Mouse (Mus musculus): Measurements from ENCODE around the gene Pdia6. TPM values are rescaled to one million over a fixed set of nuclear protein-coding genes. Genes with fewer than 3 reads are reported as not detected.

Gene Pdia6
- 10 to 100 TPM; 40.6 to 45.2 TPM for total RNA-seq (2021)
- long read RNA-seq, experiment 1, transcript Pdia6-201 (13 exons, 2,175 nt) = major isoform, 57 of 65 reads
- long read RNA-seq, experiment 1, partial matches to known transcripts = 5 of 65 reads
- long read RNA-seq, experiment 1, other reads (novel, unspliced or antisense) = 2 of 65 reads
- long read RNA-seq, experiment 2, transcript Pdia6-201 (13 exons, 2,175 nt) = major isoform, 66 of 76 reads
- long read RNA-seq, experiment 2, partial matches to known transcripts = 8 of 76 reads
- long read RNA-seq, experiment 2, other reads (novel, unspliced or antisense) = 2 of 76 reads

- DNase-seq = peak; percentile 85 to 88
- intact Hi-C loops (cut with DNase I) = no loop called here
These were observed at the start of gene Pdia6 for GRCm38 (mm10) chr12:17265971-17266672. Gene Pdia6, plus strand, starts transcription at chr12:17266545.

- DNase-seq = no peak
- intact Hi-C loops (cut with DNase I) = no loop called here
These were observed 48.0 kb upstream of the Pdia6 start for GRCm38 (mm10) chr12:17218390-17218789.

GRCm38 (mm10) chr12:17219107-17219506, 47.2 kb upstream of the Pdia6 start:
- intact Hi-C loops (cut with DNase I) = no loop called here
- DNase-seq = no peak

- no peak for DNase-seq
- intact Hi-C loops (cut with DNase I) = loop anchor here (5.0 kb wide), 1 partner anchor 43 kb away; the partner anchor contains the start of gene Kcnf1
These were observed 45.7 kb upstream of the Pdia6 start for GRCm38 (mm10) chr12:17220631-17221030.

GRCm38 (mm10) chr12:17221891-17222428, 44.4 kb upstream of the Pdia6 start:
- intact Hi-C loops (cut with DNase I) = loop anchor here (5.0 kb wide), 1 partner anchor 45 kb away; the partner anchor contains the start of gene Kcnf1
- no peak for DNase-seq

- DNase-seq = no peak
- intact Hi-C loops (cut with DNase I) = loop anchor here (5.0 kb wide), 1 partner anchor 46 kb away; the partner anchor contains the start of gene Kcnf1
These were observed 43.3 kb upstream of the Pdia6 start for GRCm38 (mm10) chr12:17223050-17223449.

- peak in 1 of 2 experiments; percentile 45 for DNase-seq
- intact Hi-C loops (cut with DNase I) = no loop called here
These were observed 41.3 kb upstream of the Pdia6 start for GRCm38 (mm10) chr12:17225012-17225411.

GRCm38 (mm10) chr12:17227903-17228302, 38.4 kb upstream of the Pdia6 start:
- no peak for DNase-seq
- intact Hi-C loops (cut with DNase I) = no loop called here

GRCm38 (mm10) chr12:17230581-17230980, 35.8 kb upstream of the Pdia6 start:
- DNase-seq = no peak
- intact Hi-C loops (cut with DNase I) = no loop called here

- DNase-seq = no peak
- intact Hi-C loops (cut with DNase I) = no loop called here
These were observed 34.8 kb upstream of the Pdia6 start for GRCm38 (mm10) chr12:17231513-17231912.

GRCm38 (mm10) chr12:17235535-17236313, 30.6 kb upstream of the Pdia6 start:
- intact Hi-C loops (cut with DNase I) = no loop called here
- no peak for DNase-seq

GRCm38 (mm10) chr12:17238588-17239427, 27.5 kb upstream of the Pdia6 start:
- intact Hi-C loops (cut with DNase I) = no loop called here
- no peak for DNase-seq

- intact Hi-C loops (cut with DNase I) = no loop called here
- DNase-seq = no peak
These were observed 27.0 kb upstream of the Pdia6 start for GRCm38 (mm10) chr12:17239428-17239688.

GRCm38 (mm10) chr12:17241016-17241415, 25.3 kb upstream of the Pdia6 start:
- intact Hi-C loops (cut with DNase I) = loop anchor here (5.0 kb wide), 1 partner anchor 209 kb away; no protein-coding TSS in a partner anchor
- no peak for DNase-seq

GRCm38 (mm10) chr12:17241614-17242013, 24.7 kb upstream of the Pdia6 start:
- no peak for DNase-seq
- intact Hi-C loops (cut with DNase I) = loop anchor here (5.0 kb wide), 1 partner anchor 209 kb away; no protein-coding TSS in a partner anchor

- peak in 1 of 2 experiments; percentile 23 for DNase-seq
- intact Hi-C loops (cut with DNase I) = loop anchor here (5.0 kb wide), 1 partner anchor 210 kb away; no protein-coding TSS in a partner anchor
These were observed 24.3 kb upstream of the Pdia6 start for GRCm38 (mm10) chr12:17242041-17242440.

- DNase-seq = no peak
- intact Hi-C loops (cut with DNase I) = loop anchor here (10.0 kb wide), 1 partner anchor 446 kb away; the partner anchor contains the start of gene Greb1
These were observed 15.4 kb upstream of the Pdia6 start for GRCm38 (mm10) chr12:17250962-17251361.

- intact Hi-C loops (cut with DNase I) = loop anchor here (10.0 kb wide), 1 partner anchor 448 kb away; the partner anchor contains the start of gene Greb1
- peak; percentile 30 to 38 for DNase-seq
These were observed 13.3 kb upstream of the Pdia6 start for GRCm38 (mm10) chr12:17253069-17253468.

GRCm38 (mm10) chr12:17255602-17256001, 10.7 kb upstream of the Pdia6 start:
- intact Hi-C loops (cut with DNase I) = loop anchor here (2.0 to 10.0 kb wide), 3 partner anchors 221 to 451 kb away; partner anchors contain the start of gene Greb1
- no peak for DNase-seq
